In the genomic region with DNA sequence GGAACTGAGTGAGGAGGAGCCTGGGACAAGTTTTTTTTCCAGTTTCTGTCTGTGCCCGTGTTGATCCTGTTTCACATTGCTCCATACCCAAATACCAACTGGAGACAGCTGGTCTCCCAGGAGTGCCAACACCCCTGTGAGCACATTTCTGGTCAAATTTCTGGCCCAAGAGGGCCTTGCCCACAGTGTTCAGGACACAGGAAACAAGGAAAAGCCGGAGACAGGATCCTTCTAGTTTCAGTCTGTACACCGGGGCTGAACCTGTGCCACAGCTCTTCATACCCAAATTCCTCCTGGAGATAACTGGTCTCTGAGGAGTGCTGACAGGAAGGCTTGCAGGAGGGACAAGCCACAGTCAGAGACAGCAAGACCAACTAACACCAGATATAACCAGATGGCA, we compare ENCODE assay signal across 12 mouse cellular contexts.
"Had no signal": no experiment of that assay in that cellular context is flagged by ENCODE, and none has a peak within 500 bp of the region (broad histone marks: within the 10 kb centered on the region; RNA-seq: fewer than 3 reads in every experiment).

No protein-coding gene starts in this region.

- H3K27me3 ChIP-seq: liver, embryonic 15.5 days; midbrain, embryonic 13.5 days; neural tube, embryonic 12.5 days had no signal

- H3K27ac ChIP-seq: kidney, postnatal 0 days; layer of hippocampus, adult 2 months; liver, embryonic 15.5 days; midbrain, embryonic 13.5 days; neural tube, embryonic 12.5 days; stomach, postnatal 0 days had no signal

- DNase-seq: kidney, postnatal 4 days; left cerebral cortex, postnatal 4 days; lung, adult 2 months; lung, postnatal 36 days had no signal

- H3K36me3 ChIP-seq: liver, embryonic 15.5 days; midbrain, embryonic 13.5 days; neural tube, embryonic 12.5 days had no signal

- H3K4me2 ChIP-seq: liver, embryonic 11.5 days; liver, embryonic 15.5 days; midbrain, embryonic 13.5 days; neural tube, embryonic 12.5 days had no signal

- ATAC-seq: lung, postnatal 0 days; midbrain, embryonic 13.5 days had no signal

- H3K9ac ChIP-seq: liver, embryonic 15.5 days; midbrain, embryonic 13.5 days; neural tube, embryonic 12.5 days had no signal

- H3K4me1 ChIP-seq: liver, embryonic 15.5 days; neural tube, embryonic 12.5 days had no signal

- H3K9me3 ChIP-seq: liver, embryonic 15.5 days; midbrain, embryonic 13.5 days; neural tube, embryonic 12.5 days had no signal

- H3K4me3 ChIP-seq: layer of hippocampus, adult 2 months; liver, embryonic 15.5 days; midbrain, embryonic 13.5 days; neural tube, embryonic 12.5 days had no signal
